Mouse (Mus musculus): ENCODE data around the gene Acer3. TPM values are rescaled to one million over a fixed set of nuclear protein-coding genes. Genes with fewer than 3 reads are reported as not detected.

Gene Acer3
- 6.5 and 7.9 TPM in 2 replicates for polyA plus RNA-seq (2012; rRNA removed)

GRCm38 (mm10) chr7:98321083-98321482, at the start of gene Acer3:
Gene Acer3, minus strand, starts transcription at chr7:98321208.

GRCm38 (mm10) chr7:98361063-98361652, 40.1 kb upstream of the Acer3 start, which contains the start of gene Tsku:
Gene Tsku, minus strand, starts transcription at chr7:98361328.

GRCm38 (mm10) chr7:98199381-98199780, 121.6 kb downstream of the Acer3 start, which contains the start of gene B3gnt6:
Gene B3gnt6, minus strand, starts transcription at chr7:98199481.

GRCm38 (mm10) chr7:98177929-98178559, 143.0 kb downstream of the Acer3 start, which contains the start of gene Capn5:
Gene Capn5, minus strand, starts transcription at chr7:98178274.

Other genes with a start within 250 kb of the Acer3 start
- 9.2 and 12.0 TPM in 2 replicates for gene Myo7a, start 201.7 kb downstream of the Acer3 start, polyA plus RNA-seq (2012; rRNA removed)
- gene Omp, start 175.7 kb downstream of the Acer3 start, polyA plus RNA-seq (2012; rRNA removed) = 11.1 and 12.9 TPM in 2 replicates
- 138 and 156 TPM in 2 replicates for gene Capn5, start 142.9 kb downstream of the Acer3 start, polyA plus RNA-seq (2012; rRNA removed)
- gene B3gnt6, start 121.7 kb downstream of the Acer3 start, polyA plus RNA-seq (2012; rRNA removed) = 102 and 107 TPM in 2 replicates
- gene Tsku, start 40.1 kb upstream of the Acer3 start, polyA plus RNA-seq (2012; rRNA removed) = 53.1 and 64.2 TPM in 2 replicates
- 0.13 TPM in 1 of 2 replicates, not detected in the other for gene Gucy2d, start 119.2 kb upstream of the Acer3 start, polyA plus RNA-seq (2012; rRNA removed)
- 15.4 and 15.7 TPM in 2 replicates for gene Lrrc32, start 168.1 kb upstream of the Acer3 start, polyA plus RNA-seq (2012; rRNA removed)